10 mouse cellular contexts compared by ENCODE assay signal in genomic region chr14:52012085-52012484, GRCm38 (mm10). TPM values are rescaled to one million over a fixed set of nuclear protein-coding genes. Genes with fewer than 3 reads are reported as not detected.
DNase-seq lines count a peak whose midpoint lies in the region; ATAC-seq and TF ChIP-seq lines count a peak whose summit lies in the region.
"Had no signal": no experiment of that assay in that cellular context is flagged by ENCODE, and none has a peak within 500 bp of the region (broad histone marks: within the 10 kb centered on the region; RNA-seq: fewer than 3 reads in every experiment).

No protein-coding gene starts in this region.

- ATAC-seq in hindbrain, embryonic 14.5 days (ENCODE audit: low FRiP score) = no peak
- no peak for ATAC-seq in neural tube, embryonic 12.5 days (ENCODE audit: low FRiP score, low read depth)
- no peak for ATAC-seq in lung, postnatal 0 days
- no peak for ATAC-seq in kidney, embryonic 16.5 days (ENCODE audit: low FRiP score, low TSS enrichment)

- no peak for TF ChIP-seq EP300 in lung, postnatal 0 days (IDR thresholded peaks at IDR 0.05)

- WGBS in hindbrain, embryonic 14.5 days = 45% methylated on average over 4 of the region's 4 CpGs
- WGBS in neural tube, embryonic 12.5 days = 70% methylated on average over 4 of the region's 4 CpGs
- WGBS in lung, postnatal 0 days = 72% methylated on average over 4 of the region's 4 CpGs
- WGBS in kidney, embryonic 16.5 days = 75% methylated on average over 4 of the region's 4 CpGs

- H3K4me1 ChIP-seq in hindbrain, embryonic 14.5 days (replicated peaks; ENCODE audit: control insufficient read depth, insufficient read depth, low read length) = peaks cover 72% of the 10 kb centered on the region
- H3K4me1 ChIP-seq in neural tube, embryonic 12.5 days = peaks cover 73% of the 10 kb centered on the region
- peaks cover 3% of the 10 kb centered on the region; the same call in 1 of the 2 replicates for H3K4me1 ChIP-seq in lung, postnatal 0 days (ENCODE audit: insufficient read depth, low read depth, low read length)
- peaks cover 68% of the 10 kb centered on the region for H3K4me1 ChIP-seq in kidney, embryonic 16.5 days (ENCODE audit: insufficient read depth, low read length)

- peak overlapping the region; percentile 66; the same call in 1 of the 2 replicates for H3K4me3 ChIP-seq in hindbrain, embryonic 14.5 days (replicated peaks; ENCODE audit: low read length)
- H3K4me3 ChIP-seq in neural tube, embryonic 12.5 days = peak overlapping the region; percentile 76; the same call in 1 of the 2 replicates
- no peak overlapping the region for H3K4me3 ChIP-seq in lung, postnatal 0 days (ENCODE audit: low read depth, low read length)
- H3K4me3 ChIP-seq in kidney, embryonic 16.5 days (ENCODE audit: low read length) = no peak overlapping the region

- peak overlapping the region; percentile 85 for H3K9ac ChIP-seq in hindbrain, embryonic 14.5 days
- peak overlapping the region; percentile 98 for H3K9ac ChIP-seq in neural tube, embryonic 12.5 days
- no peak overlapping the region for H3K9ac ChIP-seq in lung, postnatal 0 days (replicated peaks; ENCODE audit: low read depth)
- no peak overlapping the region; the same call in 1 of the 2 replicates for H3K9ac ChIP-seq in kidney, embryonic 16.5 days (replicated peaks; ENCODE audit: low read length)

- no peaks in the 10 kb centered on the region for H3K9me3 ChIP-seq in hindbrain, embryonic 14.5 days (ENCODE audit: control insufficient read depth, low read length)
- no peaks in the 10 kb centered on the region for H3K9me3 ChIP-seq in neural tube, embryonic 12.5 days
- no peaks in the 10 kb centered on the region for H3K9me3 ChIP-seq in lung, postnatal 0 days (ENCODE audit: low read length)
- H3K9me3 ChIP-seq in kidney, embryonic 16.5 days (ENCODE audit: low read length) = no peaks in the 10 kb centered on the region

- no peak for TF ChIP-seq CTCF in lung, postnatal 0 days (IDR thresholded peaks at IDR 0.05)

- H3K27me3 ChIP-seq in hindbrain, embryonic 14.5 days (ENCODE audit: control insufficient read depth, insufficient read depth, low read length) = no peaks in the 10 kb centered on the region
- H3K27me3 ChIP-seq in neural tube, embryonic 12.5 days (replicated peaks) = no peaks in the 10 kb centered on the region
- H3K27me3 ChIP-seq in lung, postnatal 0 days (replicated peaks; ENCODE audit: insufficient read depth, low read length) = no peaks in the 10 kb centered on the region
- H3K27me3 ChIP-seq in kidney, embryonic 16.5 days (ENCODE audit: insufficient read depth, low read length) = no peaks in the 10 kb centered on the region

- H3K36me3 ChIP-seq in hindbrain, embryonic 14.5 days (replicated peaks; ENCODE audit: control insufficient read depth, insufficient read depth) = peaks cover 19% of the 10 kb centered on the region
- peaks cover 18% of the 10 kb centered on the region for H3K36me3 ChIP-seq in neural tube, embryonic 12.5 days
- H3K36me3 ChIP-seq in lung, postnatal 0 days (ENCODE audit: insufficient read depth, low read length) = 0 out of 2 replicates have a peak, but pooled peaks cover 4% of the 10 kb centered on the region
- H3K36me3 ChIP-seq in kidney, embryonic 16.5 days (ENCODE audit: insufficient read depth, low read length) = peaks cover 18% of the 10 kb centered on the region

- peak overlapping the region; percentile 56 for H3K4me2 ChIP-seq in hindbrain, embryonic 14.5 days (replicated peaks)
- peak overlapping the region; percentile 64 for H3K4me2 ChIP-seq in neural tube, embryonic 12.5 days (replicated peaks)
- no peak overlapping the region for H3K4me2 ChIP-seq in lung, postnatal 0 days (replicated peaks; ENCODE audit: low read depth, low read length)
- no peak overlapping the region for H3K4me2 ChIP-seq in kidney, embryonic 16.5 days (replicated peaks; ENCODE audit: low read depth, low read length)

- DNase-seq in frontal cortex, adult 2 months (ENCODE audit: extremely low spot score in 1 of 2, low spot score in 1 of 2) = peak; percentile 66 to 76
- no peak for DNase-seq in frontal cortex, postnatal 14 days (ENCODE audit: low spot score in 2 of 2)
- DNase-seq in cerebellum, adult 9-11 months = peak; percentile 94
- no peak for DNase-seq in hindbrain, embryonic 14.5 days (ENCODE audit: low spot score)
- no peak for DNase-seq in adipocyte (ENCODE audit: low spot score)
- DNase-seq in lung, postnatal 0 days (ENCODE audit: low spot score) = no peak
- DNase-seq: adrenal gland, adult 2 months had no signal

- H3K27ac ChIP-seq in hindbrain, embryonic 14.5 days = peak overlapping the region; percentile 97
- H3K27ac ChIP-seq in neural tube, embryonic 12.5 days = peak overlapping the region; percentile 98
- H3K27ac ChIP-seq in lung, postnatal 0 days (ENCODE audit: low read length) = no peak overlapping the region
- H3K27ac ChIP-seq in kidney, embryonic 16.5 days (ENCODE audit: low read length) = no peak overlapping the region
- H3K27ac ChIP-seq: macrophage had no signal

RNA-seq across cellular contexts. Expression of gene Tmem253, which starts 3.4 kb away (rescaled TPM):
- polyA plus RNA-seq in frontal cortex, adult 2 months (2012; rRNA removed) = 0.60 and 0.90 TPM in 2 replicates
- 0.29 and 0.37 TPM in 2 replicates for polyA plus RNA-seq in hindbrain, embryonic 14.5 days (2014; fragmentation: Nextera tagmentation; extraction: Ambion mirVana)
- polyA plus RNA-seq in neural tube, embryonic 12.5 days (2016; fragmentation: Nextera tagmentation; extraction: Ambion mirVana) = 1.0 and 1.3 TPM in 2 replicates
- 0.66 and 0.96 TPM in 2 replicates for polyA plus RNA-seq in lung, postnatal 0 days (2015; fragmentation: Nextera tagmentation; extraction: Ambion mirVana)
- polyA plus RNA-seq in kidney, embryonic 16.5 days (2015; fragmentation: Nextera tagmentation; extraction: Ambion mirVana) = 1.0 and 1.6 TPM in 2 replicates

RNA-seq across cellular contexts. Expression of gene Zfp219, which starts 8.4 kb away (rescaled TPM):
- 73.4 and 77.7 TPM in 2 replicates for polyA plus RNA-seq in frontal cortex, adult 2 months (2012; rRNA removed)
- 26.4 and 28.7 TPM in 2 replicates for polyA plus RNA-seq in hindbrain, embryonic 14.5 days (2014; fragmentation: Nextera tagmentation; extraction: Ambion mirVana)
- polyA plus RNA-seq in neural tube, embryonic 12.5 days (2016; fragmentation: Nextera tagmentation; extraction: Ambion mirVana) = 78.3 and 84.9 TPM in 2 replicates
- polyA plus RNA-seq in lung, postnatal 0 days (2015; fragmentation: Nextera tagmentation; extraction: Ambion mirVana) = 23.0 and 24.1 TPM in 2 replicates
- polyA plus RNA-seq in kidney, embryonic 16.5 days (2015; fragmentation: Nextera tagmentation; extraction: Ambion mirVana) = 38.9 and 39.2 TPM in 2 replicates

RNA-seq across cellular contexts. Expression of gene Arhgef40, which starts 27.6 kb away (rescaled TPM):
- 39.7 and 44.0 TPM in 2 replicates for polyA plus RNA-seq in frontal cortex, adult 2 months (2012; rRNA removed)
- 67.2 and 68.8 TPM in 2 replicates for polyA plus RNA-seq in hindbrain, embryonic 14.5 days (2014; fragmentation: Nextera tagmentation; extraction: Ambion mirVana)
- 105 and 110 TPM in 2 replicates for polyA plus RNA-seq in neural tube, embryonic 12.5 days (2016; fragmentation: Nextera tagmentation; extraction: Ambion mirVana)
- 46.3 and 56.6 TPM in 2 replicates for polyA plus RNA-seq in lung, postnatal 0 days (2015; fragmentation: Nextera tagmentation; extraction: Ambion mirVana)
- polyA plus RNA-seq in kidney, embryonic 16.5 days (2015; fragmentation: Nextera tagmentation; extraction: Ambion mirVana) = 92.1 and 97.8 TPM in 2 replicates

RNA-seq across cellular contexts. Expression of gene Olfr221, which starts 30.2 kb away (rescaled TPM):
- 0.08 and 0.15 TPM in 2 replicates for polyA plus RNA-seq in frontal cortex, adult 2 months (2012; rRNA removed)
- not detected in 2 replicates for polyA plus RNA-seq in hindbrain, embryonic 14.5 days (2014; fragmentation: Nextera tagmentation; extraction: Ambion mirVana)
- not detected in 2 replicates for polyA plus RNA-seq in neural tube, embryonic 12.5 days (2016; fragmentation: Nextera tagmentation; extraction: Ambion mirVana)
- polyA plus RNA-seq in lung, postnatal 0 days (2015; fragmentation: Nextera tagmentation; extraction: Ambion mirVana) = 0.08 TPM in 1 of 2 replicates, not detected in the other
- polyA plus RNA-seq in kidney, embryonic 16.5 days (2015; fragmentation: Nextera tagmentation; extraction: Ambion mirVana) = not detected in 2 replicates
- polyA plus RNA-seq: adrenal gland, adult 2 months; macrophage had no signal

Comparison
In these comparisons a context has a peak if more than half of its experiments do, and no peak if none do; other contexts are left out.
1. DNase-seq: peak in frontal cortex, adult 2 months (2 of 2) and cerebellum, adult 9-11 months (single experiment); none in frontal cortex, postnatal 14 days (0 of 2), hindbrain, embryonic 14.5 days (single experiment), adipocyte (single experiment) and lung, postnatal 0 days (single experiment).
2. H3K27ac ChIP-seq: peak in hindbrain, embryonic 14.5 days (single experiment) and neural tube, embryonic 12.5 days (single experiment); none in lung, postnatal 0 days (single experiment) and kidney, embryonic 16.5 days (single experiment).
3. H3K4me2 ChIP-seq: peak in hindbrain, embryonic 14.5 days (single experiment) and neural tube, embryonic 12.5 days (single experiment); none in lung, postnatal 0 days (single experiment) and kidney, embryonic 16.5 days (single experiment).
4. H3K4me3 ChIP-seq: peak in hindbrain, embryonic 14.5 days (single experiment) and neural tube, embryonic 12.5 days (single experiment); none in lung, postnatal 0 days (single experiment) and kidney, embryonic 16.5 days (single experiment).
5. H3K9ac ChIP-seq: peak in hindbrain, embryonic 14.5 days (single experiment) and neural tube, embryonic 12.5 days (single experiment); none in lung, postnatal 0 days (single experiment) and kidney, embryonic 16.5 days (single experiment).